Mouse (Mus musculus) E14TG2a.4 (cell line): ENCODE measurements around the gene Epb41.

Experiments
- H3K27me3 ChIP-seq: 2 replicates; pipeline ENCODE4 v1.6.1; 2014; ENCODE audit warnings: low read length, control low read depth; ENCODE audit not compliant: insufficient read depth
- H3K36me3 ChIP-seq: 2 replicates; pipeline ENCODE4 v1.6.1; 2014; ENCODE audit warnings: low read length, control low read depth; ENCODE audit not compliant: insufficient read depth
- H3K4me1 ChIP-seq: replicated peaks from 2 replicates; pipeline ENCODE4 v1.6.1; 2014; ENCODE audit warnings: low read depth, low read length, control low read depth
- H3K4me3 ChIP-seq: replicated peaks from 2 replicates; pipeline ENCODE4 v1.5.1; 2014; ENCODE audit warnings: mild to moderate bottlenecking, low read length
- H3K9me3 ChIP-seq: 2 replicates; pipeline ENCODE4 v1.6.1; 2014; ENCODE audit warnings: low read length, control low read depth
- CTCF ChIP-seq: conservative IDR thresholded peaks from 2 replicates; pipeline ENCODE4 v1.5.1; 2014; ENCODE audit warnings: low read length
- NANOG ChIP-seq: IDR thresholded peaks from 2 replicates; pipeline ENCODE4 v1.6.1; 2014; ENCODE audit warnings: borderline replicate concordance, low read length, mixed read lengths
- POU5F1 ChIP-seq: IDR thresholded peaks from 2 replicates; pipeline ENCODE4 v1.6.1; 2014; ENCODE audit warnings: low read length, borderline replicate concordance

Gene Epb41

GRCm38 (mm10) chr4:131920141-131920594, 155.0 kb downstream of the Epb41 start:
- H3K36me3 ChIP-seq: peaks cover 8% of the 10 kb centered on the region
- H3K4me3 ChIP-seq: peak overlapping the region; percentile 76
- no peak for TF ChIP-seq NANOG
- no peak for TF ChIP-seq POU5F1
- TF ChIP-seq CTCF: no peak
- peaks cover 90% of the 10 kb centered on the region for H3K27me3 ChIP-seq
- peaks cover 56% of the 10 kb centered on the region for H3K4me1 ChIP-seq
- no peaks in the 10 kb centered on the region for H3K9me3 ChIP-seq

DNA sequence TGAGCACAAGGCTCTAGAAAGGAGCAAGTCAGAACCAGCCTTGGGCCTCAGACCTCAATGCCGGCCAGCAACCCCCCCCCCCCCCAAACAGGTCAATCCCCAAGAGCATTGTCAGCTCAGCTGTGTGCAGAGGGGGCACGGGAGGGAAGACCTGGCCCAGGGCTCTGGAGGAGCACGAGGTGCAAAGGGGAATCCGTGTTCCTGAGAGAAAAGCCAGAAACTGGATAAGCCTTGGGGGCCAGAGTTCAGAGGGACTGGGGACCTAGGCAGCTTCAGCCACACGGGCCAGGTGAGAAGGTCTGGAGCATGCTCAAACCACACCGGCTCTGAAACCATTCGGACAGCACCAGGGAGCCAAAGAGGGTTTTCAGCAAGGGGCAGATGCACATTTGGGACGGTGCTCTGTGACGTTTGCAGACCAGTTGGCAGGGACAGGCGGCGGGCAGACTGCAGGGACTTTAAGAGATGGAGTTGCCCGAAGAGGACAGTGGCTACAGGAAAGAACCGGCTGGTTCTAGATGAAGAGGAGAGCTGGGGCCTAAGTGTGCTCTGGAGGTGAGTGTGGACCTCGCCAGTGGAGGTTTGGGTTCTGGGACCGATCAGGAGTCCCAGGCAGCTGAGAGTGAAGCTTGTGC, 155.5 kb downstream of the Epb41 start:
- Histone ChIP-seq H3K4me3 (peak overlapping the region; percentile 76), H3K36me3 (peaks cover 2% of the 10 kb centered on the region), H3K4me1 (peaks cover 61% of the 10 kb centered on the region), H3K27me3 (peaks cover 89% of the 10 kb centered on the region), H3K9me3 (no peaks in the 10 kb centered on the region)
- TF ChIP-seq NANOG: no peak
- TF ChIP-seq CTCF: no peak
- TF ChIP-seq POU5F1: no peak

- Histone ChIP-seq H3K27me3 (peaks cover 88% of the 10 kb centered on the region), H3K4me3 (peak overlapping the region; percentile 76), H3K4me1 (peaks cover 64% of the 10 kb centered on the region), H3K36me3 (no peaks in the 10 kb centered on the region), H3K9me3 (no peaks in the 10 kb centered on the region)
- TF ChIP-seq NANOG (no peak), CTCF (no peak), POU5F1 (no peak)
Measured at GRCm38 (mm10) chr4:131918711-131919500, 156.2 kb downstream of the Epb41 start.

- H3K9me3 ChIP-seq: no peaks in the 10 kb centered on the region
- H3K27me3 ChIP-seq: peaks cover 88% of the 10 kb centered on the region
- TF ChIP-seq CTCF (no peak), NANOG (no peak), POU5F1 (no peak)
- peaks cover 64% of the 10 kb centered on the region for H3K4me1 ChIP-seq
- H3K4me3 ChIP-seq: peak overlapping the region; percentile 76; the same call in 1 of the 2 replicates
- no peaks in the 10 kb centered on the region for H3K36me3 ChIP-seq
Measured at GRCm38 (mm10) chr4:131918026-131918533, 157.0 kb downstream of the Epb41 start.

GRCm38 (mm10) chr4:131917010-131917555, 158.0 kb downstream of the Epb41 start:
- H3K4me3 ChIP-seq: no peak overlapping the region
- no peak for TF ChIP-seq POU5F1
- TF ChIP-seq NANOG: no peak
- no peak for TF ChIP-seq CTCF
- no peaks in the 10 kb centered on the region for H3K9me3 ChIP-seq
- no peaks in the 10 kb centered on the region for H3K36me3 ChIP-seq
- H3K4me1 ChIP-seq: peaks cover 59% of the 10 kb centered on the region
- peaks cover 85% of the 10 kb centered on the region for H3K27me3 ChIP-seq

- Histone ChIP-seq H3K27me3 (peaks cover 79% of the 10 kb centered on the region), H3K4me3 (peak overlapping the region; percentile 35; the same call in 1 of the 2 replicates), H3K36me3 (no peaks in the 10 kb centered on the region), H3K4me1 (peaks cover 65% of the 10 kb centered on the region), H3K9me3 (no peaks in the 10 kb centered on the region)
- no peak for TF ChIP-seq NANOG
- TF ChIP-seq CTCF: peak; percentile 52
Measured at GRCm38 (mm10) chr4:131916425-131916824, 158.7 kb downstream of the Epb41 start.

- no peaks in the 10 kb centered on the region for H3K36me3 ChIP-seq
- H3K4me1 ChIP-seq: peaks cover 67% of the 10 kb centered on the region
- no peak for TF ChIP-seq NANOG
- no peak for TF ChIP-seq POU5F1
- no peak for TF ChIP-seq CTCF
Measured at GRCm38 (mm10) chr4:131915821-131916328, 159.2 kb downstream of the Epb41 start.

DNA sequence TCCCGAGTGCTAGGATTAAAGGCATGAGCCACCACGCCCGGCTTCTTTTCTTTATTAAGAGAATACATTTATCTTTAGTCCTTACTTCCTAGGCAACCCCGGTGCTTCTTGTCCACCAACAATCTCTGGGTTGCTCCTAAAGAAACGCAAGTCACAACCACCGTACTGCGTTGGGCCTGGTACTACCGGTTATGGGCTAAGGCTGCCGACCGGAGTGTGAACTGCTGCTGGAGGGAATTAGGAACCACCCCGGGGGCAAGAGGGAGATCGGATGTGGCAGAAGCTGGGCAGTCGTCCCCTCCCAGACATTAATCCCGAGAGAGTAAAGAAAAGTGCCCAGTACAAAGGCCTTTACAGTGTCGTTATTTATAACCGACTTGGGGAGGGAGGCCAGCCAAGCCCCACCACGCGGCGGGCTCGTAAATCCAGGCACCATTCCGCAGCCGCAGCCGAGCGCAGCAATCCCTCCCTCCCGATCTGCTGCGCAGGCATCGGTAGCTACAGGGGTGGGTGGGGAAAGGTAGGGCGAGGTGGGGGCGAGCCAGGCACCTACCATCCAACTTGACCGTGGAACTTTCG, 160.1 kb downstream of the Epb41 start:
- Histone ChIP-seq H3K27me3 (peaks cover 69% of the 10 kb centered on the region), H3K36me3 (no peaks in the 10 kb centered on the region), H3K9me3 (no peaks in the 10 kb centered on the region), H3K4me3 (peak overlapping the region; percentile 29; the same call in 1 of the 2 replicates), H3K4me1 (peaks cover 74% of the 10 kb centered on the region)
- no peak for TF ChIP-seq POU5F1
- TF ChIP-seq NANOG: no peak
- no peak for TF ChIP-seq CTCF

More at GRCm38 (mm10) chr4:131915821-131916328, 159.2 kb downstream of the Epb41 start:
- Histone ChIP-seq H3K4me3 (peak overlapping the region; percentile 35; the same call in 1 of the 2 replicates), H3K9me3 (no peaks in the 10 kb centered on the region), H3K27me3 (peaks cover 76% of the 10 kb centered on the region)
